12 mouse cellular contexts compared by ENCODE assay signal in the genomic region with DNA sequence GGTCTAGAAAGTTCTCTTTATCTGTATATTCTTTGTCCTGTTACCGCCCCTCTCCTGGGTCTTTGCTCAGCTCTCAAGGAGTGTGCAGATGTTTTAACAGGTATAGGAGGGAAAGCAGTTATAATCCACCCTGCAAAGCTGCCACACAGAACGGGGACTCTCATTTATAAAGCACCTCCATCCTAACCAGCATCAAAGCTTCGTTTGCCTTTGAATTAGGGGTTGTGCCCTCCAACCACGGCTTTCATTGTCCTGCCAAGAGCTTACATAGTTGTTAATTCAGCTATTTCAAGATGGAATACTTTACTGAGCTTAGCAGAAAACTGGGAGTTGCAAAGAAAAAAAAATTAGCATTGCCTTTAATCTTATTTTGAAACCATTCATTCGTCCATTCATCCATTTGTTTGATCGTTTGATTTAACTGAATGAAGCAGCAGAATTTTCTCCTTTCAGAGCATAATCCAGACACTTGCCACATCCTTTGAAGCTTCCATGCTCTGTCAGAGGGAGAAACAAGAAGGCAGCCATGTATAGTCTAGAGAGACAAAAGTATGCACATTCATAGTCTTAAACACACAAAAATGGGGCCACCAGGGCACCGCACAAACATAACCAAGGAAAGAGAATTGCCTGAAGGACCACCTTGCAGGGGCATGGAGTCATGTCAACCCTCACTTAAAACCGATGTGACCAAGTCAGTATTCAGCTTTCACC.
DNase-seq lines count a peak whose midpoint lies in the region; ATAC-seq and TF ChIP-seq lines count a peak whose summit lies in the region.
"Had no signal": no experiment of that assay in that cellular context is flagged by ENCODE, and none has a peak within 500 bp of the region (broad histone marks: within the 10 kb centered on the region; RNA-seq: fewer than 3 reads in every experiment).

No protein-coding gene starts in this region.

- H3K9me3 ChIP-seq in stomach, embryonic 14.5 days (ENCODE audit: control insufficient read depth, low read depth, low read length): no peaks in the 10 kb centered on the region
- H3K9me3 ChIP-seq in stomach, postnatal 0 days (ENCODE audit: control insufficient read depth, low read length): no peaks in the 10 kb centered on the region
- H3K9me3 ChIP-seq in neural tube, embryonic 15.5 days (replicated peaks): no peaks in the 10 kb centered on the region
- H3K9me3 ChIP-seq: heart, embryonic 15.5 days had no signal

- no peak for TF ChIP-seq CTCF in stomach, postnatal 0 days (IDR thresholded peaks at IDR 0.05; ENCODE audit: low read depth)

- no peaks in the 10 kb centered on the region for H3K27me3 ChIP-seq in stomach, embryonic 14.5 days (ENCODE audit: control insufficient read depth, insufficient read depth, low read length)
- H3K27me3 ChIP-seq in stomach, postnatal 0 days (ENCODE audit: control insufficient read depth, insufficient read depth, low read length): no peaks in the 10 kb centered on the region
- no peaks in the 10 kb centered on the region for H3K27me3 ChIP-seq in neural tube, embryonic 15.5 days (replicated peaks)
- H3K27me3 ChIP-seq: heart, embryonic 15.5 days had no signal

- no peak overlapping the region for H3K4me2 ChIP-seq in stomach, embryonic 14.5 days (replicated peaks; ENCODE audit: low read depth, low read length)
- no peak overlapping the region for H3K4me2 ChIP-seq in stomach, postnatal 0 days (replicated peaks; ENCODE audit: low read depth)
- H3K4me2 ChIP-seq in neural tube, embryonic 15.5 days: no peak overlapping the region
- H3K4me2 ChIP-seq: heart, embryonic 15.5 days; liver, embryonic 11.5 days had no signal

- 45% methylated on average over 8 of the region's 8 CpGs for WGBS in stomach, embryonic 14.5 days
- 38% methylated on average over 8 of the region's 8 CpGs for WGBS in stomach, postnatal 0 days
- WGBS in neural tube, embryonic 15.5 days: 32% methylated on average over 8 of the region's 8 CpGs

- H3K4me1 ChIP-seq in stomach, embryonic 14.5 days (ENCODE audit: control insufficient read depth, insufficient read depth, low read length): no peaks in the 10 kb centered on the region
- no peaks in the 10 kb centered on the region for H3K4me1 ChIP-seq in stomach, postnatal 0 days (replicated peaks; ENCODE audit: control insufficient read depth, insufficient read depth)
- H3K4me1 ChIP-seq in neural tube, embryonic 15.5 days: no peaks in the 10 kb centered on the region; the same call in 1 of the 2 replicates
- H3K4me1 ChIP-seq: heart, embryonic 15.5 days had no signal

- intact Hi-C loops in heart, postnatal 36 days (cut with DNase I): loop anchor here (1.0 to 10.0 kb wide), 4 partner anchors 256 to 680 kb away; no protein-coding TSS in a partner anchor

- no peaks in the 10 kb centered on the region for H3K36me3 ChIP-seq in stomach, embryonic 14.5 days (ENCODE audit: control insufficient read depth, insufficient read depth, low read length)
- H3K36me3 ChIP-seq in stomach, postnatal 0 days (ENCODE audit: control insufficient read depth, insufficient read depth, low read length): no peaks in the 10 kb centered on the region
- H3K36me3 ChIP-seq in neural tube, embryonic 15.5 days: no peaks in the 10 kb centered on the region
- H3K36me3 ChIP-seq: heart, embryonic 15.5 days had no signal

- TF ChIP-seq EP300 in stomach, postnatal 0 days (optimal IDR thresholded peaks at IDR 0.05): no peak

- no peak overlapping the region for H3K27ac ChIP-seq in stomach, embryonic 14.5 days (ENCODE audit: low read length)
- no peak overlapping the region for H3K27ac ChIP-seq in stomach, postnatal 0 days (replicated peaks)
- no peak overlapping the region for H3K27ac ChIP-seq in neural tube, embryonic 15.5 days (replicated peaks)
- H3K27ac ChIP-seq: gastrocnemius, adult 2 months; heart, embryonic 15.5 days had no signal

- H3K4me3 ChIP-seq in stomach, embryonic 14.5 days (ENCODE audit: low read depth, low read length): no peak overlapping the region
- no peak overlapping the region for H3K4me3 ChIP-seq in stomach, postnatal 0 days (ENCODE audit: low read depth, low read length)
- H3K4me3 ChIP-seq in neural tube, embryonic 15.5 days (replicated peaks): no peak overlapping the region
- H3K4me3 ChIP-seq: gastrocnemius, adult 2 months; heart, embryonic 15.5 days had no signal

- DNase-seq in heart, adult 11 months: peak; percentile 3
- DNase-seq in heart, postnatal 36 days: no peak
- no peak for DNase-seq in stomach, postnatal 0 days (ENCODE audit: low spot score)
- no peak for DNase-seq in cerebellum, adult 9-11 months
- DNase-seq in gastrocnemius, postnatal 4 days (ENCODE audit: low spot score in 2 of 2): no peak

- ATAC-seq in stomach, embryonic 14.5 days (ENCODE audit: insufficient number of reproducible peaks, insufficient read depth, low FRiP score, low read depth): 0 out of 2 replicates have a peak, but pooled peaks have one; percentile 18
- no peak for ATAC-seq in stomach, postnatal 0 days (ENCODE audit: low FRiP score, low TSS enrichment)
- ATAC-seq in megakaryocyte progenitor cell, adult 5-6 weeks (replicated peaks; ENCODE audit: poor library complexity): peak; percentile 9; the same call in 1 of the 2 replicates
- no peak for ATAC-seq in neural tube, embryonic 15.5 days (ENCODE audit: low FRiP score)
- ATAC-seq: CD4-positive, CD25-positive, alpha-beta regulatory T cell, adult 4 months had no signal

- H3K9ac ChIP-seq in stomach, embryonic 14.5 days (replicated peaks; ENCODE audit: low read depth, low read length): no peak overlapping the region
- no peak overlapping the region for H3K9ac ChIP-seq in stomach, postnatal 0 days (ENCODE audit: low read length)
- no peak overlapping the region for H3K9ac ChIP-seq in neural tube, embryonic 15.5 days (replicated peaks)
- H3K9ac ChIP-seq: heart, embryonic 15.5 days had no signal

Comparison
In these comparisons a context has a peak if more than half of its experiments do, and no peak if none do; other contexts are left out.
1. ATAC-seq: peak in stomach, embryonic 14.5 days (single experiment) and megakaryocyte progenitor cell, adult 5-6 weeks (single experiment); none in stomach, postnatal 0 days (single experiment) and neural tube, embryonic 15.5 days (single experiment).